Mouse (Mus musculus): ENCODE measurements around the gene Itga11.

The Itga11 gene

GRCm38 (mm10) chr9:62775464-62775863 lies 97.8 kb downstream of the Itga11 start:
- TF ChIP-seq GATA4 (IDR thresholded peaks at IDR 0.05; ENCODE audit: insufficient replicate concordance, low read length), result no peak

DNA sequence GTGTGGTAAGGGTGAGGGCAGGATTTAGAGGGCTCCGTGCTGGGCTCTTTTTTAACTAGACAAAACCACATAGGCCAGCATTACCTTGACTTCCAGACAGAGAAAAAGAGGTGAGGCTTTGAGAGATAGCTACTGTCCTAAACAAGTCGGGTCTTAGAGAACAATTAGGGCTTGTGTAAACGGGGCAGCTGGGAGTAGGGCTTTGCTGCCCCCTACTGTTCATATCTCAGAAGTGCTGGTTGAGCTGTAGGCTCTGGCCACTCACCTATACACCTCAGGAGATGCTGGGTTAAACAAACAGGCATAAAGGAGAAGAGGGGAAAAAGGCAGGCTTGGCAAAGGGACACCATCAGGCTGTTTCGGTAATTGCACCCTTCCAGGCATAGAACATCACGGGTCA lies 99.8 kb downstream of the Itga11 start:
- no peak for TF ChIP-seq GATA4 (IDR thresholded peaks at IDR 0.05; ENCODE audit: insufficient replicate concordance, low read length)

GRCm38 (mm10) chr9:62778721-62779120 lies 101.1 kb downstream of the Itga11 start:
- no peak for TF ChIP-seq GATA4 (IDR thresholded peaks at IDR 0.05; ENCODE audit: insufficient replicate concordance, low read length)

GRCm38 (mm10) chr9:62781965-62782364 lies 104.3 kb downstream of the Itga11 start:
- no peak for TF ChIP-seq GATA4 (IDR thresholded peaks at IDR 0.05; ENCODE audit: insufficient replicate concordance, low read length)

DNA sequence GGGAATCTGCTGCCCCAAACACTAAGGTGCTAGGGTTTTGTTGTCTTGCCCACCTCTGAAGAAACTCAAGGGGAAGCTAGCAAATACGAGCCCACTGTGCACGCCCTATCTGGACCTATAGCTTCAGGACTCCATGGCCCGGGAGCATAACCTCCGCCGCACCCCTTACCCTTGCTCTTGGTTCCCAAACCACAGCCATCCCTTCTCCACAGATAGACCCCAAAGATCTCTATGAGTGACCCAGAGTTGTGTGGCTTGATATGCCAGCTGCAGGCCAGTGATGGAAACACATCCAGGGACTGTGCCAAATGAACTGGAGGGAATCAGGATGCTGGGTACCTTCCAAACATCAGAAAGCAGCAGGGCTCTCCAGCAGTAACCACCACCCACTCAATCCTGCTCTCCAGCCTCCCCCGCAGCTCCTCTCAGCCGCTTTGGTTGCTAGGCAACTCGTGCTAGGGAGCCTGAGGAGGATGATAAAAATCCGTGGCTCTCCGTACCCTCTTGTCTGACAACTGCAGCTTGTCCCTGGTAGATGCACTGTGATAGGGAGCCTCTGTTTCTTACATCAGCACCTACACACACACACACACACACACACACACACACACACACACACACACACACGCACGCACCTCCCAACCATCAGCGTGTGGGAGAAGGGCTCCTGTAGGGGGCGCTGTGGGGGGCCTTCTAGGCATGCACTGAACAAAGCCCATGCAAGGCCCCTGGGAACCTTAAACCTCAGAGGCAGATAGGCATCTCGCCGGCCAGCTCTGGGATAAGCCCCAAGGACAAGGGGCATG lies 105.6 kb downstream of the Itga11 start:
- no peak for TF ChIP-seq GATA4 (IDR thresholded peaks at IDR 0.05; ENCODE audit: insufficient replicate concordance, low read length)

GRCm38 (mm10) chr9:62784233-62784632 lies 106.6 kb downstream of the Itga11 start:
- no peak for TF ChIP-seq GATA4 (IDR thresholded peaks at IDR 0.05; ENCODE audit: insufficient replicate concordance, low read length)

DNA sequence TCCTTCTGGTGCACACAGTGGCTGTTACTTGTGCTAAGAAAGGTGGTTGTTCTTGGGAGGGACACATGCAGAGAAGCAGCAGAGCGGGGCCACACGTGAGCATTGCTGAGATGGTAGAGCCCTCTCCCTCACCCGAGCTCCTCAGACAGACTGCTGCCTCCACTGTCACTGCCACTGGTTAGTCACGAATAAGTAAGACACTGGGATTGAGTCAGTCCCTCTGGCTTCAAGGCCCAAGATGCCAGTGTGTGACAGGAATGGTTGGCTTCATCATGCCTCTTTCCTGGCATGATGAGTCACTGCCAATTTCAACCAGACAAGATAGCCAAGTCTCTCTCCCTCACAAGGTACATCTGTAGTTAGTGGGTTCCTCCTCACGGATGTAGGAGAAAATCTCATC lies 109.1 kb downstream of the Itga11 start:
- TF ChIP-seq GATA4 (IDR thresholded peaks at IDR 0.05; ENCODE audit: insufficient replicate concordance, low read length), result no peak

- TF ChIP-seq GATA4 (IDR thresholded peaks at IDR 0.05; ENCODE audit: insufficient replicate concordance, low read length), result no peak
Measured at GRCm38 (mm10) chr9:62789856-62790255, 112.2 kb downstream of the Itga11 start.

GRCm38 (mm10) chr9:62810095-62810494 lies 132.5 kb downstream of the Itga11 start:
- TF ChIP-seq GATA4 (IDR thresholded peaks at IDR 0.05; ENCODE audit: insufficient replicate concordance, low read length), result no peak

DNA sequence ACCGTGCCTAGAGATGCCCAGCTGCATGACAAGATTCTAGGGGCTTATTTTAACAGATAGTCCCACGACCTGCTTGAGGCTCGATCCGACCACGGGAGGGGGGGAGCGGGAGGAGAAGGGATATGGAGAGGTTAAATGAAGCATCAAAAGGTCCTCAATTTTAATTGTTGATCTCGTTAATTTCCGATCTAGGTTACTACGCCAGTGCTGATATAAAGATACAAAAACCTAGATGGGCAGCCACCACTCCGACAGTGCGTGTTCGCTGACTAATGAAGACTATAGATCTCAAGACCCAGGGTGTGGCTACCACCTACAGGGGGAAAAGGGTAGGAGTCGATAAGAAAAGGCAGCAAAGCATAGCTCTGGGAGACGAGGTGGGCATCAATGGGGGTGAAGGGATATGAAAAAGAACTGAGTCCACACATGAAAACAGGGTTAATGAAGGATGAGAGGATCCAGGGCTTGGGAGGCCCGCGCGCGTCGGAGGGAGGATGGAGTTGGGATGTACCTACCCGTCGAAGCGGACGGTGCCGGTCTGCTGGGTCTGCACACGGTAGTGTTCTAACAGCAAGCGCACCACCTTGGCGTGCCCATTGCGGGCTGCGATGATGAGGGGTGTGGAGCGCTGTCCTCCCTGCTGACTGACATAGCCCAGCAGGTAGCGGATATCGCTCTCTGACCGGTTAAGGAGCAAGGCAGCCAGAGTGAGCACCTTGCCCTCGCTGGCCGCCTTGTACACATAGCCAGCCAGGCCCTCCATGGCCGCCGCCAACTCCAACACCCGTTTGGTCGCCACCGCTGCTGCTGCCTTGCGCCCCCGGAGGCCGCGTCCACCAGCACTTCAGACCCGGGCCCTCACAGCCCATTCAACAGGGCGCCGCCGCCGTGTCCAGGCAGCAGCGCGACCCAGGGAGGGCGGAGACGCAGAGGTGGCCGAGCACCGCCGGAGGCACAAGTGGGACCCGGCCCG lies 133.2 kb downstream of the Itga11 start:
- TF ChIP-seq GATA4 (IDR thresholded peaks at IDR 0.05; ENCODE audit: insufficient replicate concordance, low read length), result no peak

- TF ChIP-seq GATA4 (IDR thresholded peaks at IDR 0.05; ENCODE audit: insufficient replicate concordance, low read length), result peak; percentile 40; the same call in 1 of the 2 replicates
Measured at GRCm38 (mm10) chr9:62811516-62812121, 134.0 kb downstream of the Itga11 start, which contains the start of gene Fem1b. TSS of gene Fem1b (minus strand) at chr9:62811934.

GRCm38 (mm10) chr9:62812216-62813049 lies 134.8 kb downstream of the Itga11 start:
- TF ChIP-seq GATA4 (IDR thresholded peaks at IDR 0.05; ENCODE audit: insufficient replicate concordance, low read length), result no peak

GRCm38 (mm10) chr9:62814751-62815150 lies 137.1 kb downstream of the Itga11 start:
- TF ChIP-seq GATA4 (IDR thresholded peaks at IDR 0.05; ENCODE audit: insufficient replicate concordance, low read length), result no peak

DNA sequence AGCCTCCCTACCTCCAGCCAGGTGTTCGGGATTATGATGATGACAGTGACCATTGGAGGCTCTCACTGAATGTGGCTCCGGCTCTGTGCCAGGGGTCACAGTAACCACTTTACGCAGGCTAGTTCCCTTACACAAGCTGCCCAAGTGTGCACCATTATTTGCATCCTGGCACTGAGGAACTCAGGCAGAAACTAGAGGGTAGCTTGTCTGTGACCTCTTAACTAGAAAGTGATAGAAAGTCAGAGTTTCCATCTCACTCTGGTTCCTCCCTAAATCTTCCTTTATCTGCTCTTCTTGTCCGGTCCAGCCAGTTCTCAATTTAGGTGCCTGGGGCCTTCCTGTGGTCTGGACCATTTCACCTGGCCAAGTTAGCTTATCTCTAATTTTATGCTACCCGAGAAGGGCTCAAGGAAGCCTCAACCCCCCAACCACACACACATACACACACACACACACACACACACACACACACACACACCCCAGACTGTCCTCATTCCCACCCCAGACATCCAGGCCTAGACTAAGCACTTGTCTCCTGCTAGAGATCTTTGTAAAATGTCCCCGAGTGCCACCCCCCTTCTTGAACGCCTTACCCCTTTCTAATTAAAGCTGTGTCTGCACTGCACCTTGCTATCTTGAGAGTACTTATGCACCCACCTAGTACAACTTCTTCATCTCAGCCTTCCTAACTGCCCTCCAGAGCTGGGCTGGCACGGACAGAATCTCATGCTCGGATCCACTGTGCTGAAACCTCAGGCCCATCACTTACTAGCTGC lies 138.9 kb downstream of the Itga11 start:
- TF ChIP-seq GATA4 (IDR thresholded peaks at IDR 0.05; ENCODE audit: insufficient replicate concordance, low read length), result no peak
